Mouse (Mus musculus) forebrain, embryonic 15.5 days (tissue): Measurements from ENCODE around the gene Kdm4a. TPM values are rescaled to one million over a fixed set of nuclear protein-coding genes. Genes with fewer than 3 reads are reported as not detected.
A peak's percentile ranks its signal among the peaks of the same experiment; 100 is the strongest.

ENCODE experiments used
- ATAC-seq: fragments of 200-750 bp; cut with Nextera tagmentation; replicated peaks from 2 replicates; pipeline ENCODE4 v1.8.0; 2017; ENCODE audit warnings: mild to moderate bottlenecking, moderate TSS enrichment, moderate library complexity
- H3K27ac ChIP-seq: fragments of 300-500 bp; sonication (generic); replicated peaks from 2 replicates; pipeline ENCODE4 v1.5.1; 2015; ENCODE audit warnings: mild to moderate bottlenecking, inconsistent platforms
- H3K27me3 ChIP-seq: fragments of 300-500 bp; sonication (generic); 2 replicates; pipeline ENCODE4 v1.6.1; 2015; ENCODE audit warnings: inconsistent platforms
- H3K36me3 ChIP-seq: fragments of 300-500 bp; sonication (generic); 2 replicates; pipeline ENCODE4 v1.6.1; 2015; ENCODE audit warnings: mild to moderate bottlenecking, inconsistent platforms
- H3K4me1 ChIP-seq: fragments of 300-500 bp; sonication (generic); 2 replicates; pipeline ENCODE4 v1.6.1; 2015; ENCODE audit warnings: inconsistent platforms
- H3K4me2 ChIP-seq: fragments of 300-500 bp; sonication (generic); replicated peaks from 2 replicates; pipeline ENCODE4 v1.6.1; 2015; ENCODE audit warnings: mild to moderate bottlenecking, inconsistent platforms
- H3K4me3 ChIP-seq: fragments of 300-500 bp; sonication (generic); 2 replicates; pipeline ENCODE4 v1.5.1; 2015; ENCODE audit warnings: mild to moderate bottlenecking, inconsistent platforms
- H3K9ac ChIP-seq: fragments of 300-500 bp; sonication (generic); replicated peaks from 2 replicates; pipeline ENCODE4 v1.6.1; 2015; ENCODE audit warnings: mild to moderate bottlenecking, inconsistent platforms
- H3K9me3 ChIP-seq: fragments of 300-500 bp; sonication (generic); 2 replicates; pipeline ENCODE4 v1.6.1; 2016; ENCODE audit warnings: inconsistent platforms
- WGBS: fragments of 180-500 bp; shearing (Covaris S2); methylation state at CpG from one replicate; pipeline ENCODE4 v1.1.7; 2015; ENCODE audit warnings: mixed read lengths; 5-methylcytosine and 5-hydroxymethylcytosine counted together
- polyA plus RNA-seq: library from polyadenylated mRNA; unstranded; fragments of >200 nt; fragmentation: Nextera tagmentation; extraction: Ambion mirVana; gene quantifications from 2 replicates; pipeline ENCODE4 v1.2.1, GENCODE M21; 2015

Kdm4a gene
- polyA plus RNA-seq, 1 experiment from 2014 or later, result 62.9 TPM

GRCm38 (mm10) chr4:118135414-118135813 lies 44.4 kb downstream of the Kdm4a start:
- peak overlapping the region; percentile 75 for H3K4me2 ChIP-seq
- no peaks in the 10 kb centered on the region for H3K27me3 ChIP-seq
- peaks cover 35% of the 10 kb centered on the region for H3K36me3 ChIP-seq
- H3K27ac ChIP-seq, result no peak overlapping the region
- H3K9ac ChIP-seq, result peak overlapping the region; percentile 83; the same call in 1 of the 2 replicates
- 0 out of 2 replicates have a peak, but pooled peaks have one; percentile 4 for ATAC-seq
- 88% methylated on average over 1 of the region's 1 CpGs for WGBS
- peaks cover 23% of the 10 kb centered on the region for H3K4me1 ChIP-seq
- no peaks in the 10 kb centered on the region for H3K9me3 ChIP-seq
- H3K4me3 ChIP-seq, result peak overlapping the region; percentile 93

- WGBS, result under 1% methylated on average over 84 of the region's 84 CpGs
- Histone ChIP-seq H3K36me3 (peaks cover 29% of the 10 kb centered on the region), H3K4me3 (peak within 1 kb of the TSS; percentile 93), H3K9me3 (no peaks in the 10 kb centered on the region), H3K27ac (peak within 1 kb of the TSS; percentile 77), H3K9ac (peak within 1 kb of the TSS; percentile 83), H3K4me1 (peaks cover 23% of the 10 kb centered on the region), H3K4me2 (peak within 1 kb of the TSS; percentile 75), H3K27me3 (no peaks in the 10 kb centered on the region)
- peak; percentile 99 for ATAC-seq
Observed at GRCm38 (mm10) chr4:118134485-118135365, 45.1 kb downstream of the Kdm4a start, which contains the start of gene St3gal3. Gene St3gal3 (minus strand): TSS chr4:118134914.

- 91% methylated on average over 5 of the region's 5 CpGs for WGBS
Observed at GRCm38 (mm10) chr4:118131329-118131728, 48.5 kb downstream of the Kdm4a start.

GRCm38 (mm10) chr4:118123030-118123704 lies 56.7 kb downstream of the Kdm4a start:
- H3K36me3 ChIP-seq, result no peaks in the 10 kb centered on the region
- no peak for ATAC-seq
- H3K9me3 ChIP-seq, result no peaks in the 10 kb centered on the region
- H3K4me3 ChIP-seq, result no peak overlapping the region
- WGBS, result 87% methylated on average over 14 of the region's 14 CpGs
- H3K27me3 ChIP-seq, result no peaks in the 10 kb centered on the region
- H3K4me2 ChIP-seq, result no peak overlapping the region
- H3K4me1 ChIP-seq, result peaks cover 3% of the 10 kb centered on the region; the same call in 1 of the 2 replicates
- no peak overlapping the region for H3K27ac ChIP-seq
- H3K9ac ChIP-seq, result no peak overlapping the region

More at GRCm38 (mm10) chr4:118131329-118131728, 48.5 kb downstream of the Kdm4a start:
- 0 out of 2 replicates have a peak, but pooled peaks cover 2% of the 10 kb centered on the region for H3K36me3 ChIP-seq
- H3K9ac ChIP-seq, result no peak overlapping the region
- no peaks in the 10 kb centered on the region for H3K9me3 ChIP-seq
- ATAC-seq, result no peak
- H3K4me2 ChIP-seq, result no peak overlapping the region
- no peak overlapping the region for H3K4me3 ChIP-seq
- H3K27ac ChIP-seq, result no peak overlapping the region
- H3K27me3 ChIP-seq, result no peaks in the 10 kb centered on the region
- peaks cover 23% of the 10 kb centered on the region for H3K4me1 ChIP-seq

GRCm38 (mm10) chr4:118122078-118122477 lies 57.8 kb downstream of the Kdm4a start:
- Histone ChIP-seq H3K27ac (no peak overlapping the region), H3K36me3 (no peaks in the 10 kb centered on the region), H3K9me3 (no peaks in the 10 kb centered on the region), H3K4me1 (peaks cover 3% of the 10 kb centered on the region; the same call in 1 of the 2 replicates), H3K9ac (no peak overlapping the region), H3K27me3 (no peaks in the 10 kb centered on the region), H3K4me2 (no peak overlapping the region), H3K4me3 (no peak overlapping the region)
- WGBS, result 66% methylated on average over 10 of the region's 10 CpGs
- no peak for ATAC-seq

- no peak overlapping the region for H3K27ac ChIP-seq
- H3K4me1 ChIP-seq, result peaks cover 3% of the 10 kb centered on the region; the same call in 1 of the 2 replicates
- H3K4me3 ChIP-seq, result no peak overlapping the region
- no peaks in the 10 kb centered on the region for H3K9me3 ChIP-seq
- no peaks in the 10 kb centered on the region for H3K27me3 ChIP-seq
- ATAC-seq, result no peak
- no peak overlapping the region for H3K9ac ChIP-seq
- no peaks in the 10 kb centered on the region for H3K36me3 ChIP-seq
- no peak overlapping the region for H3K4me2 ChIP-seq
- WGBS, result 95% methylated on average over 10 of the region's 10 CpGs
Observed at GRCm38 (mm10) chr4:118117565-118117964, 62.3 kb downstream of the Kdm4a start.

GRCm38 (mm10) chr4:118116098-118116497 lies 63.7 kb downstream of the Kdm4a start:
- 88% methylated on average over 11 of the region's 11 CpGs for WGBS
- Histone ChIP-seq H3K36me3 (no peaks in the 10 kb centered on the region), H3K4me2 (no peak overlapping the region), H3K9ac (no peak overlapping the region), H3K27ac (no peak overlapping the region), H3K4me1 (no peaks in the 10 kb centered on the region), H3K4me3 (no peak overlapping the region), H3K27me3 (no peaks in the 10 kb centered on the region), H3K9me3 (no peaks in the 10 kb centered on the region)
- no peak for ATAC-seq

- H3K27ac ChIP-seq, result no peak overlapping the region
- H3K9ac ChIP-seq, result no peak overlapping the region
- no peaks in the 10 kb centered on the region for H3K4me1 ChIP-seq
- 89% methylated on average over 7 of the region's 7 CpGs for WGBS
- ATAC-seq, result no peak
- H3K27me3 ChIP-seq, result no peaks in the 10 kb centered on the region
- H3K4me3 ChIP-seq, result no peak overlapping the region
- H3K36me3 ChIP-seq, result no peaks in the 10 kb centered on the region
- no peaks in the 10 kb centered on the region for H3K9me3 ChIP-seq
- H3K4me2 ChIP-seq, result no peak overlapping the region
Observed at GRCm38 (mm10) chr4:118115132-118115531, 64.7 kb downstream of the Kdm4a start.

- H3K36me3 ChIP-seq, result no peaks in the 10 kb centered on the region
- no peak for ATAC-seq
Observed at GRCm38 (mm10) chr4:118112601-118113000, 67.2 kb downstream of the Kdm4a start.

GRCm38 (mm10) chr4:118109649-118110048 lies 70.2 kb downstream of the Kdm4a start:
- 89% methylated on average over 13 of the region's 13 CpGs for WGBS
- Histone ChIP-seq H3K27ac (no peak overlapping the region), H3K9ac (no peak overlapping the region), H3K4me1 (no peaks in the 10 kb centered on the region), H3K4me3 (no peak overlapping the region), H3K4me2 (no peak overlapping the region), H3K27me3 (no peaks in the 10 kb centered on the region), H3K36me3 (no peaks in the 10 kb centered on the region; the same call in 1 of the 2 replicates), H3K9me3 (no peaks in the 10 kb centered on the region)
- ATAC-seq, result no peak

More at GRCm38 (mm10) chr4:118112601-118113000, 67.2 kb downstream of the Kdm4a start:
- Histone ChIP-seq H3K9ac (no peak overlapping the region), H3K4me3 (no peak overlapping the region), H3K4me2 (no peak overlapping the region), H3K9me3 (no peaks in the 10 kb centered on the region), H3K4me1 (no peaks in the 10 kb centered on the region), H3K27me3 (no peaks in the 10 kb centered on the region), H3K27ac (no peak overlapping the region)
- 90% methylated on average over 12 of the region's 12 CpGs for WGBS

GRCm38 (mm10) chr4:118108779-118109178 lies 71.1 kb downstream of the Kdm4a start:
- H3K4me1 ChIP-seq, result no peaks in the 10 kb centered on the region
- no peak overlapping the region for H3K27ac ChIP-seq
- 83% methylated on average over 7 of the region's 7 CpGs for WGBS
- no peak overlapping the region for H3K4me2 ChIP-seq
- H3K36me3 ChIP-seq, result no peaks in the 10 kb centered on the region; the same call in 1 of the 2 replicates
- no peak overlapping the region for H3K4me3 ChIP-seq
- H3K9ac ChIP-seq, result no peak overlapping the region
- no peak for ATAC-seq
- no peaks in the 10 kb centered on the region for H3K9me3 ChIP-seq
- no peaks in the 10 kb centered on the region for H3K27me3 ChIP-seq
